Mouse (Mus musculus) inflammation-experienced regulatory T-cells, adult 16 weeks (primary cell): ENCODE data around the gene Mansc4. TPM values are rescaled to one million over a fixed set of nuclear protein-coding genes. Genes with fewer than 3 reads are reported as not detected.

ENCODE experiments used
- polyA plus RNA-seq: library from polyadenylated mRNA; unstranded; fragments of 100-300 nt; shearing (Covaris generic); gene quantifications from one replicate; pipeline ENCODE4 v1.2.1, GENCODE M21; 2017

Mansc4 gene
- not detected for polyA plus RNA-seq

DNA sequence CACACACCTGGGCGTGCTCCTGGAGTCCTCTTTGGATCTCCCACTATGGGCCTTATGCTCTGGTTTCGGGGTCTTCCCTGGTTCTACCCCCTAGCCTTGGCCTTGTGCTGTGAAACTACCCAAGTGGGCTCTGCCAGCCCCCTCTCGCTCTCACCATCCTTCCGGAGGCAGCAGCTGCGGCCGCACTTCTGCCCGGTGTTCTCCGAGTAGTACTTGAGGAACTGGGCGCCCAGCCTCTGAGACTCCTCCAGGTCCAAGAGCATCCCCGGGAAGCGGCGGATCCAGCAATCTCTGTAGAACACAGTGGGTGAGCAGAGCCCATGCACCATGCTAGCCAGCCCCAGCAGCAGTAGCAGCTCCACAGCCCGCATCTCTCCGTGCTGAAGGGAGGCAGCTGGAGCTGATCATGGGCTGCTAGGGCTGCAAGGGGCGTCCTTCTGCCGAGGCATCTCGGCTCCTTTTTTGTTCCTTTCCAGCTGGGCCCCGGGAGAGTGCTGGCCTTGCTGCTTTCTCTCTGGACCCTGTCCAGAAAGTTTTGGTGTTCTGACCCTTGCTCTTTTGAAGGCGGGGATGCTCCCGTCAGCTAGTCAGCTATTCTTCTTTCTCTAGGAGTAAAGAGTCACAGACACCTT, at the start of gene Mansc4:
Gene Mansc4 (minus strand): TSS at position 439 of the 632 bp plus-strand sequence.

DNA sequence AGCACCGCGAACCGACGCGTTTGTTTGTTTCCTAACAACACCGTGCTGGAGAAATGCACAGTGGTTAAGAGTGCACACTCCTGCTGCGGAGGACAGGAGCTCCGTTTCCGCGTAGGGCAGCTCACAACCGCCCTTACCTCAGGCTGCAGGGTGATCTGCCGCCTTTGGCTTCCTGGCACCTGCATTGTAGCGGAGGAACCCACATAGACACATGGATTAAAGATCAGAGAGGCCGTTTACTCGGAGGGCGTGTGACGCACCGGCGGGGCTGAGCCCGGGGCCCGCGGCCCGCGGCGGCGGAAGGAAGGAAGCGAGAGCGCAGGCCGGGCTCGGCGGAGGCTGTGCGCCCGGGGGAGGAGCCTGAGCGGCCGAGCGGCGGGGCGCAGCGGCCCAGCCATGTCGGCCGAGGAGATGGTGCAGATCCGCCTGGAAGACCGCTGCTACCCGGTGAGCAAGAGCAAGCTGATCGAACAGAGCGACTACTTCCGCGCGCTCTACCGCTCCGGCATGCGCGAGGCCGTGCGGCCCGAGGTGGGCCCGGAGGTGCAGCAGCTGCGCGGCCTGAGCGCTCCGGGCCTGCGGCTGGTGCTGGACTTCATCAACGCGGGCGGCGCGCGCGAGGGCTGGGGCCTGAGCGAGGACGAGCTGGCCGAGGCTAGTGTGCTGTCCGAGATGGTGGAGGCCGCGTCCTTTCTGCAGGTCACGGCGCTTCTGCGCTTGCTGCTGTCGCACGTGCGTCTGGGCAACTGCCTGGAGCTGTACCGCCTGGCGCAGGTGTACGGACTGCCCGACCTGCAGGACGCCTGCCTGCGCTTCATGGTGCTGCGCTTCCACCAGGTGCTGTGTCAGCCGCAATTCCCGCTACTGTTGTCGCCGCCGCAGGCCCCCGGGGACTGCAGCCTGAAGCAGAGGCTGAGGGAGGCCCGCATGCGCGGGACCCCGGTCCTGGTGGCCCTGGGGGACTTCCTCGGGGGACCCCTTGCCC, 4.6 kb upstream of the Mansc4 start, which contains the start of gene Klhl42:
Gene Klhl42 (plus strand): TSS at position 244 of the 985 bp plus-strand sequence.

GRCm38 (mm10) chr6:147042291-147043290, 44.2 kb downstream of the Mansc4 start, which contains the start of gene Mrps35:
Gene Mrps35 (plus strand): TSS chr6:147042764.

GRCm38 (mm10) chr6:147032303-147032925, 54.4 kb downstream of the Mansc4 start, which contains the start of gene Rep15:
Gene Rep15 (plus strand): TSS chr6:147032584.

Other genes with a start within 250 kb of the Mansc4 start
- not detected for gene Smco2, start 236.9 kb downstream of the Mansc4 start, polyA plus RNA-seq
- 16.1 TPM for gene Ppfibp1, start 198.5 kb downstream of the Mansc4 start, polyA plus RNA-seq
- gene 1700034J05Rik, start 132.6 kb downstream of the Mansc4 start, polyA plus RNA-seq, result not detected
- not detected for gene Rep15, start 54.4 kb downstream of the Mansc4 start, polyA plus RNA-seq
- gene Mrps35, start 44.3 kb downstream of the Mansc4 start, polyA plus RNA-seq, result 94.1 TPM
- 10.6 TPM for gene Klhl42, start 4.3 kb upstream of the Mansc4 start, polyA plus RNA-seq
- not detected for gene Pthlh, start 177.2 kb upstream of the Mansc4 start, polyA plus RNA-seq